Mouse (Mus musculus): ENCODE results near the gene Cd3e. TPM values are rescaled to one million over a fixed set of nuclear protein-coding genes. Genes with fewer than 3 reads are reported as not detected.
"Not testable (repeated sequence)": the region's sequence is repeated elsewhere in the genome, so short reads cannot be mapped to it uniquely, and the experiment has no call there.

Cd3e gene
- total and polyA plus RNA-seq, 3 experiments = not detected

GRCm38 (mm10) chr9:45039499-45039898 lies 30.1 kb upstream of the Cd3e start, which contains the start of gene Mpzl2:
Gene Mpzl2, plus strand, starts transcription at chr9:45039799.
- TF ChIP-seq UBTF (IDR thresholded peaks at IDR 0.05; ENCODE audit: borderline replicate concordance, insufficient read depth, low read depth, low read length) (no peak), ZMIZ1 (IDR thresholded peaks at IDR 0.05; ENCODE audit: low read depth, low read length) (no peak), CHD1 (IDR thresholded peaks at IDR 0.05; ENCODE audit: low read depth, low read length) (no peak), HCFC1 (IDR thresholded peaks at IDR 0.05; ENCODE audit: low read depth, low read length) (no peak), CHD2 (IDR thresholded peaks at IDR 0.05; ENCODE audit: low read length) (no peak), POLR2A (IDR thresholded peaks at IDR 0.05; ENCODE audit: control insufficient read depth in 1 of 2, insufficient read depth in 1 of 2, low read depth in 1 of 2, low read length in 2 of 2, poor library complexity in 1 of 2) (no peak), TCF12 (IDR thresholded peaks at IDR 0.05; ENCODE audit: low read depth, low read length) (no peak), CTCF (IDR thresholded peaks at IDR 0.05 in 2 of 3, conservative IDR thresholded peaks at IDR 0.05 in 1 of 3; ENCODE audit: control insufficient read depth in 1 of 3, insufficient read depth in 1 of 3, low read depth in 2 of 3, low read length in 3 of 3, poor library complexity in 1 of 3, severe bottlenecking in 1 of 3) (no peak), TBP (IDR thresholded peaks at IDR 0.05; ENCODE audit: low read depth, low read length) (no peak), ZC3H11A (IDR thresholded peaks at IDR 0.05; ENCODE audit: low read depth, low read length) (no peak), MAX (IDR thresholded peaks at IDR 0.05; ENCODE audit: low read length) (no peak), NRF1 (IDR thresholded peaks at IDR 0.05; ENCODE audit: insufficient read depth, low read depth, low read length, poor library complexity, severe bottlenecking) (no peak), BHLHE40 (IDR thresholded peaks at IDR 0.05; ENCODE audit: borderline replicate concordance, low read depth, low read length) (no peak), NELFE (IDR thresholded peaks at IDR 0.05; ENCODE audit: low read depth, low read length) (no peak), RCOR1 (IDR thresholded peaks at IDR 0.05; ENCODE audit: low read depth, low read length) (no peak), MYB (IDR thresholded peaks at IDR 0.05; ENCODE audit: low read depth, low read length) (no peak), TAL1 (IDR thresholded peaks at IDR 0.05; ENCODE audit: low read length) (no peak), USF1 (IDR thresholded peaks at IDR 0.05; ENCODE audit: low read depth, low read length) (no peak), POLR2AphosphoS5 (IDR thresholded peaks at IDR 0.05; ENCODE audit: borderline replicate concordance, low read depth, low read length) (no peak)
- H3K9ac ChIP-seq (ENCODE audit: control insufficient read depth, low read depth, low read length, poor library complexity, severe bottlenecking) = peak within 1 kb of the TSS; percentile 64
- peak within 1 kb of the TSS; percentile 40 to 53 for H3K4me3 ChIP-seq (ENCODE audit: control insufficient read depth in 1 of 2, insufficient read depth in 1 of 2, low read depth in 2 of 2, low read length in 2 of 2)
- H3K79me2 ChIP-seq (ENCODE audit: control insufficient read depth, insufficient read depth, low read length, poor library complexity) = no peaks in the 10 kb centered on the region
- no peak for DNase-seq (ENCODE audit: low read depth, low spot score)
- peaks cover 7 to 14% of the 10 kb centered on the region in 2 experiments for H3K27me3 ChIP-seq (ENCODE audit: control insufficient read depth in 1 of 2, insufficient read depth in 2 of 2, low read length in 2 of 2)
- peaks cover 0 to 17% of the 10 kb centered on the region in 2 experiments; a peak in 2 of 4 replicates for H3K36me3 ChIP-seq (ENCODE audit: control insufficient read depth in 1 of 2, insufficient read depth in 2 of 2, low read length in 2 of 2)
- no peaks in the 10 kb centered on the region for H3K9me3 ChIP-seq (replicated peaks; ENCODE audit: insufficient read depth, low read length)
- peaks cover 2 to 23% of the 10 kb centered on the region in 2 experiments for H3K4me1 ChIP-seq (ENCODE audit: control insufficient read depth in 1 of 2, insufficient read depth in 2 of 2, low read length in 2 of 2)
- H3K27ac ChIP-seq (ENCODE audit: control insufficient read depth, low read depth, low read length) = peak within 1 kb of the TSS; percentile 72

DNA sequence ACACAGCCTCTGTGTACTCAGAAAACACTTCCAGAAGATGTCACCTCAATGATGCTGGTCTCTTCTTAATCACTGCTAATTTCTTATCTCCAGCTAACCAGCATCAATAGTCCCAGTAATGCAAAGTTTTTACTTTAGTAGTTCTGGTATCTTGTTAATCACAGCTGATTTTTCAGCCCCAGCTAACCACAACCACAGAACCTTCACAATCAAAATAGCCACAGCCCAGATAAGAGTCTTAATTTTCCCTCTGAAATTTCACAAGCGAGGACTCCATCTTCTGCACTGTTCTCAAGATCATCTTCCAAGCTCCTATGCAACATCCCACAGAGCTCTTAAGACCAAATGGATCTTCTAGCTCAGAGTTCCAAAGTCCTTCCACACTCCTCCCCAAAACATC lies 28.4 kb upstream of the Cd3e start:
- not testable (repeated sequence) for H3K9me3 ChIP-seq (replicated peaks; ENCODE audit: insufficient read depth, low read length); DNase-seq (ENCODE audit: low read depth, low spot score); H3K27ac ChIP-seq (ENCODE audit: control insufficient read depth, low read depth, low read length); H3K4me3 ChIP-seq (ENCODE audit: control insufficient read depth in 1 of 2, insufficient read depth in 1 of 2, low read depth in 2 of 2, low read length in 2 of 2); H3K79me2 ChIP-seq (ENCODE audit: control insufficient read depth, insufficient read depth, low read length, poor library complexity); H3K9ac ChIP-seq (ENCODE audit: control insufficient read depth, low read depth, low read length, poor library complexity, severe bottlenecking)
- Histone ChIP-seq H3K27me3 (ENCODE audit: control insufficient read depth in 1 of 2, insufficient read depth in 2 of 2, low read length in 2 of 2) (peaks cover 7 to 17% of the 10 kb centered on the region in 2 experiments), H3K4me1 (ENCODE audit: control insufficient read depth in 1 of 2, insufficient read depth in 2 of 2, low read length in 2 of 2) (peaks cover 2 to 23% of the 10 kb centered on the region in 2 experiments), H3K36me3 (ENCODE audit: control insufficient read depth in 1 of 2, insufficient read depth in 2 of 2, low read length in 2 of 2) (peaks cover 0 to 17% of the 10 kb centered on the region in 2 experiments; a peak in 2 of 4 replicates)
- peak; percentile 94 for TF ChIP-seq RCOR1 (IDR thresholded peaks at IDR 0.05; ENCODE audit: low read depth, low read length)
- TF ChIP-seq EP300 (IDR thresholded peaks at IDR 0.05; ENCODE audit: low read depth in 1 of 2, low read length in 2 of 2) = peak in 1 of 2 experiments; percentile 15; a peak in 1 of 4 replicates
- peak; percentile 49 for TF ChIP-seq GATA1 (IDR thresholded peaks at IDR 0.05; ENCODE audit: low read depth, low read length)
- TF ChIP-seq TCF12 (IDR thresholded peaks at IDR 0.05; ENCODE audit: low read depth, low read length) = peak; percentile 24; the same call in 1 of the 2 replicates
- peak; percentile 22; the same call in 1 of the 2 replicates for TF ChIP-seq ETS1 (IDR thresholded peaks at IDR 0.05; ENCODE audit: low read depth, low read length)

Measured in MEL (cell line).